Mouse (Mus musculus) MEL (cell line): Measurements from ENCODE around the gene Got1.

Experiments
- CTCF ChIP-seq, 3 experiments: IDR thresholded peaks in 2 of 3; conservative IDR thresholded peaks in 1 of 3; 2 replicates each; pipeline ENCODE4 v1.5.1; 2011 to 2012; ENCODE audit warnings: low read length in 3 of 3, low read depth in 2 of 3, mild to moderate bottlenecking in 2 of 3, improper control_type of control experiment in 1 of 3, inconsistent platforms in 1 of 3, mixed read lengths in 1 of 3, moderate library complexity in 1 of 3; ENCODE audit not compliant: control insufficient read depth in 1 of 3, insufficient read depth in 1 of 3, poor library complexity in 1 of 3, severe bottlenecking in 1 of 3
- E2F4 ChIP-seq: IDR thresholded peaks from 2 replicates; pipeline ENCODE4 v1.6.1; 2011; ENCODE audit warnings: low read depth, low read length, improper control_type of control experiment, borderline replicate concordance
- ELF1 ChIP-seq: IDR thresholded peaks from 2 replicates; pipeline ENCODE4 v1.6.1; 2014; ENCODE audit warnings: low read depth, mild to moderate bottlenecking, inconsistent platforms, low read length, improper control_type of control experiment, moderate library complexity
- GABPA ChIP-seq: IDR thresholded peaks from 2 replicates; pipeline ENCODE4 v1.6.1; 2012; ENCODE audit warnings: low read depth, mild to moderate bottlenecking, inconsistent platforms, low read length, improper control_type of control experiment, moderate library complexity
- HCFC1 ChIP-seq: IDR thresholded peaks from 2 replicates; pipeline ENCODE4 v1.6.1; 2012; ENCODE audit warnings: low read depth, mild to moderate bottlenecking, inconsistent platforms, low read length, improper control_type of control experiment, moderate library complexity
- MEF2A ChIP-seq: IDR thresholded peaks from 2 replicates; pipeline ENCODE4 v1.6.1; 2014; ENCODE audit warnings: low read depth, mild to moderate bottlenecking, inconsistent platforms, low read length, improper control_type of control experiment; ENCODE audit not compliant: poor library complexity, insufficient replicate concordance, severe bottlenecking; ENCODE audit errors: extremely low read depth
- MYC ChIP-seq: IDR thresholded peaks from 2 replicates; pipeline ENCODE4 v1.6.1; 2011; ENCODE audit warnings: low read depth, mild to moderate bottlenecking, low read length, improper control_type of control experiment, moderate library complexity
- POLR2A ChIP-seq, 2 experiments: IDR thresholded peaks; 2 replicates each; pipeline ENCODE4 v1.6.1; 2011 to 2012; ENCODE audit warnings: low read length in 2 of 2, mild to moderate bottlenecking in 2 of 2, control low read depth in 1 of 2, improper control_type of control experiment in 1 of 2, low read depth in 1 of 2, moderate library complexity in 1 of 2; ENCODE audit not compliant: control insufficient read depth in 1 of 2, insufficient read depth in 1 of 2, poor library complexity in 1 of 2
- POLR2AphosphoS2 ChIP-seq: IDR thresholded peaks from 2 replicates; pipeline ENCODE4 v1.6.1; 2011; ENCODE audit warnings: low read length, improper control_type of control experiment
- TBP ChIP-seq: IDR thresholded peaks from 2 replicates; pipeline ENCODE4 v1.8.0; 2011; ENCODE audit warnings: low read depth, low read length, improper control_type of control experiment
- UBTF ChIP-seq: IDR thresholded peaks from 2 replicates; pipeline ENCODE4 v1.6.1; 2012; ENCODE audit warnings: low read depth, mild to moderate bottlenecking, inconsistent platforms, low read length, improper control_type of control experiment, moderate library complexity, borderline replicate concordance; ENCODE audit not compliant: insufficient read depth
- ZNF384 ChIP-seq: IDR thresholded peaks from 2 replicates; pipeline ENCODE4 v1.6.1; 2012; ENCODE audit warnings: low read depth, mild to moderate bottlenecking, inconsistent platforms, low read length, improper control_type of control experiment

GRCm38 (mm10) chr19:43498874-43499273, 25.5 kb downstream of the Got1 start:
- TF ChIP-seq POLR2A (IDR thresholded peaks at IDR 0.05; ENCODE audit: control insufficient read depth in 1 of 2, insufficient read depth in 1 of 2, low read depth in 1 of 2, low read length in 2 of 2, poor library complexity in 1 of 2) (0 out of 4 replicates have a peak, but pooled peaks of 1 of the 2 experiments have one; percentile 37), MEF2A (no peak), ZNF384 (no peak), CTCF (IDR thresholded peaks at IDR 0.05 in 2 of 3, conservative IDR thresholded peaks at IDR 0.05 in 1 of 3; ENCODE audit: control insufficient read depth in 1 of 3, insufficient read depth in 1 of 3, low read depth in 2 of 3, low read length in 3 of 3, poor library complexity in 1 of 3, severe bottlenecking in 1 of 3) (no peak), MYC (no peak), E2F4 (no peak), POLR2AphosphoS2 (no peak), GABPA (no peak), ELF1 (no peak), TBP (no peak), HCFC1 (no peak), UBTF (no peak)
